Mouse (Mus musculus) G1E-ER4 (cell line): ENCODE data around the gene Chit1. TPM values are rescaled to one million over a fixed set of nuclear protein-coding genes. Genes with fewer than 3 reads are reported as not detected.

Source experiments
- GATA1 ChIP-seq: IDR thresholded peaks from one replicate; pipeline ENCODE4 v1.8.0; 2012; ENCODE audit warnings: low read length, inconsistent platforms
- polyA plus RNA-seq: library from polyadenylated mRNA; stranded (reverse); fragments of >175 nt; gene quantifications from 2 replicates; pipeline ENCODE4 v1.2.3, GENCODE M21; 2012

Chit1 gene
- polyA plus RNA-seq, 1 experiment: not detected

GRCm38 (mm10) chr1:134076789-134077188 is 34.3 kb upstream of the Chit1 start:
- no peak for TF ChIP-seq GATA1

GRCm38 (mm10) chr1:134077389-134078060 is 33.5 kb upstream of the Chit1 start:
- TF ChIP-seq GATA1: no peak

DNA sequence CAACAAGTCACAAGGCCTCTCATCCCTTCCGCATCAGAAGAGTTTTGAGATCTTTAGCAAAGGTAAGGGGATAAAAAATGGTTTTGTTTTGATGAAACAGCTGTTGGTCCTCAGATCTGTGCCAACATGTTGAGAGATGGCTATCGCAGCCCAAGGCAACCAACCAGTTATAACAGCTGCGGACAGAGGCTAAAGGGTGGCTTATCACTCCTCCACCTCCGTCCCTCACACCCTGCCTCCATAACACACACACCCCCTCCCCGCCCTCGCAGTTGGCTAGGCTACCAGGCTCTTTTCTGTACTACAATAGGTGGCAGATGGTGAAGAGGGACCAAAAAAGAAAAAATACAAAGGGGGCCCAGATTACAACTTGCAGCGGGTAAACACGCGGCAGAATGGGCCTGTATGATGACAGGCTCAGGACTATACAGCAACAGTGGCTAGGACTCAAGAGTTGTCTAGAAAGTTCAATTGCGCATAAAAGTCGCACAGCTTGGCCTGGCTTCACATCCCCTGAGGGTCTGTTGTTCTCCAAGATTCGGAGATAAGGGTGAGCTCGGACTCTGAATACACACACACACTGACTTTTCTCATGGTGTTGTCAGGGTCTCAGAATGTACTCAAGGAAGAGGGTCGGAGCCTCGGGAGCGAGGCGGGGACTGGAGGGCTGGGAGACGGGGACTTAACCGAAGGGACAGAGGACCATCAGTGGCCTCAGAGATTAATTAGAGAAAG is 32.8 kb upstream of the Chit1 start:
- TF ChIP-seq GATA1: no peak

GRCm38 (mm10) chr1:134078802-134079476 is 32.1 kb upstream of the Chit1 start, which contains the start of gene Btg2:
Btg2 (minus strand) TSS chr1:134079120.
- no peak for TF ChIP-seq GATA1

GRCm38 (mm10) chr1:134079477-134080163 is 31.4 kb upstream of the Chit1 start:
- no peak for TF ChIP-seq GATA1

GRCm38 (mm10) chr1:134080406-134080805 is 30.6 kb upstream of the Chit1 start:
- TF ChIP-seq GATA1: no peak

- TF ChIP-seq GATA1: no peak
Measured at GRCm38 (mm10) chr1:134080881-134081450, 30.1 kb upstream of the Chit1 start.

- no peak for TF ChIP-seq GATA1
Measured at GRCm38 (mm10) chr1:134082987-134083516, 28.0 kb upstream of the Chit1 start.

DNA sequence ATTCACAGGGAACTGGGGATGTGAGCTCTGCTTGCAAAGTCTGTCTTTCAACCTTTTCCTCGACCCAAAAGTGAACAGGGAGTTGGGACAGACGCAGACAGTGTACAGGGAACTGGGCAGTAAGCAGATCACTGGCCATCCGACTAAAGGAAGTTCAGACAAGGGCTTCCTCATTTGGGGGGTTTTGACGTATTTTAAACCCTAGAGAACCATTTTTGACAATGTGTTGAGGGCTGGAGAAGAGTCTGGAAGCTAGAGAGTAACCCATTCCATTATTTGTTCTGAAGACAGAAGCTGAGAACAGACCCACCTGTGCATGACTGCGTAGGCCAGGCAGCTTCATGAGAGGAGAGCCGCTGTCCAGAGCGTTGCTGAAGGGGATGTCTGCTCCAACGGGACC is 27.4 kb upstream of the Chit1 start:
- TF ChIP-seq GATA1: no peak

DNA sequence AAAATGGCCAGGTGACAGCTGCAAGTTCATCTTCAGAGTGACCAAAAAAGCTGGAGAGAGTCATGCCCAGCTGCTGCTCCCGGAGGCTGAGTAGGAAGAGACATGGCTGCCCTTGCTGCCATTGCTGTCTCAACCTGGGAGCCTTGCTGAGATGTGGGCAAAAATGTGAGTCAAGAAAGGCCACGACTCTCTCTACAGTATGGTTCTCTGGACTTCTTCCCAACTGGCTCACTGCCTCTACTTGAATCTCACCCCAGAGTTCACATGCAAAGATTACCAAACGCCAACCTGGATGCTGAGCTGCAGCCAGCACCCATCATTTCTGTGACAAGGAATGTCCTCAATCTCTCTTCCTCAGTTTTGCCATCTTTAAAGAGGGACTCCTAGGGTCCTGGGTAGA is 26.9 kb upstream of the Chit1 start:
- no peak for TF ChIP-seq GATA1

DNA sequence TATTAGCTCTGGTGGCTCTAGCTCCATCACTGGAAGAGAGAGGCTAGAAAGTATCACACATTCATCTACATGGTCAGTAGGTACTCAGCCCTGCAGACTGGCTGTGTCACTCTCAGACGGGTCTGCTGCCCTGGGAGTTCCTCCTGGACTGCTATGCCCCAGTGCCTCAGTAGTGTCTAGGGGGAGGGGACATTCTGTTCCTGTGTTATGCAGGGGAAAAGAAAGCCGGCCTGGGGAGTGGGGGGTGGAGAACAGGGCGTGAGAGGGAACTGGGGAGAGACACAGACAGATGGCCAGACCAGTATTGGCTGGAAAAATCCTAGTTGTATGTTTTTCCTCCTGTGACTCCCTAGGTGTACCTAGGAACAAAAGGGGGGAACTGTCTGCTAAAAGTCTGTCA is 25.0 kb upstream of the Chit1 start:
- no peak for TF ChIP-seq GATA1

DNA sequence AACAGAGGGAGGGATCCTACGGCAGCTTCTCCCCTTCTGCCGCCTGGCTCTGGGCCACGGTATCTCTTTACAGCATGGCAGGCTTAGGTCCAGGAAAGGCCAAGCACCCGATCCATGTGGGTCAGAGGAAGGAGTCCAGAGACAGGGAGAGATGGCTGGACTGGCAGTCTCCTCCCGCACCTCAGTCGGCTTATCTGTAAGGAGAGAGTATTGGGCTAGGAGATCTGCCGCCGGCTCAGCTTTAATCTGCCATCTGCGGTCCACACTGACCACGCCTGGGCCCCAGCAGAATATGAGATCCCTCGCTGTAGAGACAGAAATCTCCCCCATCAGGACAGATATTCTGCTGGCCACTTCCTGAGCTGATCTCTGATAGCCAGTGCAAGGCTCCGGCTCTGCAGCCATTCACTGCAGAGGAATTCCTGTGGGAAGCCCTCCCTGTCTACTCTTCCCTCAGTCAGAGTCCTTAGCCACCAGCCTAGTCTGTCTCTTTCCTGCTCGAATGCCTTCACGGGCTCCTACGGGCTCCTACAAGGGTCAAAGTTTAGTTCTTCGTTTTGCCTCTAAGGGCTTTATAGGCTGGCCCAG is 24.1 kb upstream of the Chit1 start:
- TF ChIP-seq GATA1: peak; percentile 96

GRCm38 (mm10) chr1:134089074-134089473 is 22.0 kb upstream of the Chit1 start:
- TF ChIP-seq GATA1: no peak

DNA sequence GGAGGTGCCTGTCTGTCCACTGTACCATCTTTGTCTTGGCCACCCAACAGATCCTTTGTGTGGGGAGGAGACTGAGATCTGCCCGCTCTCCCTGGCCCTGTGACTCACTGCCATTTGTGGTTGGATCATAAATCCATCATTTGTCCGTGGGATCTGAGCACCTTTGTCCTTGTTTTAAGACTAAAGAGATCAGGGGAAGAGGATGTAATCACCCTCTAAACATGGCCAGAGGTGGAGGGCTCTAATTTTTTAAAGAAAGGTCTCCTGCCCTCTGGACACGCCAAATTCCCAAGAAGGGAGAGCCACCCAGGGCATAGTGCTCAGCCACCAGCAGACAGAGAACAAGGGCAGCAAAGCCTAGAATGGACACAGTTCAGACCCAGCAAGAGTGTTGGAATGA is 19.2 kb upstream of the Chit1 start:
- TF ChIP-seq GATA1: no peak

- TF ChIP-seq GATA1: no peak
Measured at GRCm38 (mm10) chr1:134092368-134092767, 18.7 kb upstream of the Chit1 start.
